Mouse (Mus musculus): ENCODE data around the gene Mrpl37.

- TF ChIP-seq POLR2A (IDR thresholded peaks at IDR 0.05; ENCODE audit: insufficient read depth, low read length) = no peak
- no peak for TF ChIP-seq CTCF (IDR thresholded peaks at IDR 0.05; ENCODE audit: low read depth, low read length)
- no peak for TF ChIP-seq EP300 (IDR thresholded peaks at IDR 0.05; ENCODE audit: insufficient read depth, low read depth, low read length)
Measured at GRCm38 (mm10) chr4:107047806-107048205, 18.9 kb downstream of the Mrpl37 start.

Measured in ES-Bruce4 (cell line).